Mouse (Mus musculus) intestine, embryonic 16.5 days (tissue): ENCODE results near the gene Taok1. TPM values are rescaled to one million over a fixed set of nuclear protein-coding genes. Genes with fewer than 3 reads are reported as not detected.

Experiments
- ATAC-seq: fragments of 200-750 bp; cut with Nextera tagmentation; 2 replicates; pipeline ENCODE4 v1.8.0; 2017; ENCODE audit warnings: moderate TSS enrichment, moderate library complexity
- H3K27ac ChIP-seq: fragments of 300-500 bp; sonication (generic); 2 replicates; pipeline ENCODE4 v1.5.1; 2014; ENCODE audit warnings: mild to moderate bottlenecking, low read length
- H3K27me3 ChIP-seq: fragments of 300-500 bp; sonication (generic); replicated peaks from 2 replicates; pipeline ENCODE4 v1.6.1; 2014; ENCODE audit warnings: low read length, control low read depth, mixed read lengths; ENCODE audit not compliant: control insufficient read depth, insufficient read depth
- H3K36me3 ChIP-seq: fragments of 300-500 bp; sonication (generic); 2 replicates; pipeline ENCODE4 v1.6.1; 2014; ENCODE audit warnings: low read length, control low read depth; ENCODE audit not compliant: control insufficient read depth, insufficient read depth
- H3K4me1 ChIP-seq: fragments of 300-500 bp; sonication (generic); 2 replicates; pipeline ENCODE4 v1.6.1; 2014; ENCODE audit warnings: low read length, control low read depth, mixed read lengths; ENCODE audit not compliant: control insufficient read depth, insufficient read depth
- H3K4me2 ChIP-seq: fragments of 300-500 bp; sonication (generic); 2 replicates; pipeline ENCODE4 v1.6.1; 2014; ENCODE audit warnings: low read depth, low read length, control low read depth
- H3K4me3 ChIP-seq: fragments of 300-500 bp; sonication (generic); 2 replicates; pipeline ENCODE4 v1.5.1; 2014; ENCODE audit warnings: mild to moderate bottlenecking, low read length
- H3K9ac ChIP-seq: fragments of 300-500 bp; sonication (generic); 2 replicates; pipeline ENCODE4 v1.6.1; 2014; ENCODE audit warnings: low read depth, low read length
- H3K9me3 ChIP-seq: fragments of 300-500 bp; sonication (generic); 2 replicates; pipeline ENCODE4 v1.6.1; 2016; ENCODE audit warnings: low read length, control low read depth; ENCODE audit not compliant: control insufficient read depth
- WGBS: fragments of 180-500 bp; shearing (Covaris S2); extraction: QIAGEN DNeasy Blood & Tissue Kit; methylation state at CpG from one replicate; pipeline ENCODE4 v1.1.7; 2014; 5-methylcytosine and 5-hydroxymethylcytosine counted together
- polyA plus RNA-seq: library from polyadenylated mRNA; unstranded; fragments of >200 nt; fragmentation: Nextera tagmentation; extraction: Ambion mirVana; gene quantifications from 2 replicates; pipeline ENCODE4 v1.2.1, GENCODE M21; 2015

The Taok1 gene
- polyA plus RNA-seq, 1 experiment from 2014 or later = 9.2 TPM

DNA sequence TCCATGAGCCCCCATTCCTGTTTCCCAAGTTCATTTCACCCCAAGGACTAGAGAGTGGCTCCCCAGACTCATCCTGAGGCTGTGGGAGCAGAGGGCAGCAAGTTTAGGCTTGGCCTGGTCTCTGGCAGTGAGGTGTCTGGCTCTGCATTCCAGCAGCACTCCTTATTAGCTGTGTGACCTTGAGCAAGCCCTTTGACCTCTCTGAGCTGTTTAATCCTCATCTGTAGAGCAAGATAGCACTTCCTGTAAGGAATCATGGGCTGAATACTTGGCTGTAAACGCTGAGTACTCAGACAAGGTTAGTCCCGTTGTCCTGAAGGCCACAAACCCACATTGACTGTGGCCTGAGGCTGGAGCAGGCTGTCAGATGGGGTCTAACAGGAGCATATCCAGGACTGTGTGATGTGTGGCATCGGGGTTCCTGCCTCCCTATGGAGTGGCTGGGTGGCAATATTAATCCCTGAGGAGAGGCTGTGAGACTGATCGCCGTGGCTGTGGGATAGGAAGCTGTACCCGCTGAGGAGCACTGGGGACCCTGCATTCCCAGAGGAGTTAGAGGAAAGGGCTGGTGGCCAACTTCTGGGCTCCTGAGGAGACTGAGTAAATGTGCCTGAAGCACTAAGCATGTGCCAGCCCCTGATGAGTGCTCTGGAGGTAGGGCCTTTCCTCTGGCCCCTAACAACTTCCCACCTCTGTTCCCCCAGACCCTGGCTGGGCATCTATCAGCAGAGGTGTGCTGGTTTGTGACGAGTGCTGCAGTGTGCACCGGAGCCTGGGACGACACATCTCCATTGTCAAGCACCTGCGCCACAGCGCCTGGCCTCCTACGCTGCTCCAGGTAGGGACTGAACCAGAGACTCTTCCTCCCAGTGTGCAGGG lies 109.1 kb downstream of the Taok1 start:
- ATAC-seq = no peak
- 71% methylated on average over 12 of the region's 12 CpGs for WGBS
- peaks cover 52% of the 10 kb centered on the region for H3K4me1 ChIP-seq
- no peaks in the 10 kb centered on the region for H3K9me3 ChIP-seq
- H3K27ac ChIP-seq = peak overlapping the region; percentile 62
- H3K36me3 ChIP-seq = peaks cover 12% of the 10 kb centered on the region
- peak overlapping the region; percentile 16 for H3K9ac ChIP-seq
- H3K4me2 ChIP-seq = no peak overlapping the region
- H3K27me3 ChIP-seq = no peaks in the 10 kb centered on the region
- H3K4me3 ChIP-seq = no peak overlapping the region

DNA sequence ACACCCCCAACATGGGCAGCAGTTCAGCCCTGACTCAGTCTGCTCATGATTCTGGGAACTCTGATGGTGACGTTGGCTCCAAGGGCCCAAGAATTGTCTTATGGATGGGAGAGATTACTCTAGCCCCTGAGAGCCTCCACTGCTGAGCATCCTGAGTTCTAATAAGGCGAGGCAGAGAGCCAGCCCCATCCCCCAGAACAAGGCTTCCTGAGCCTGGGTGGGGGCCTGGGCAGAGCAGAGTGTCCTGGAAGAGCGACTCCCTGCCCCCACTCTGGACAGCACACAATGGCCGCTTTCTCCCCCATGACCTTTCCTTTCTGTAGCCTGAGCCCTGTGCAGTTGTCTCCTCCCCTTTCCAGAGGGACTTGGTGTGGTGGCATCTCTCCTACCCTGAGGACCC lies 109.8 kb downstream of the Taok1 start:
- peaks cover 6% of the 10 kb centered on the region; the same call in 1 of the 2 replicates for H3K36me3 ChIP-seq
- no peaks in the 10 kb centered on the region for H3K27me3 ChIP-seq
- H3K4me1 ChIP-seq = peaks cover 47% of the 10 kb centered on the region
- ATAC-seq = no peak
- H3K4me2 ChIP-seq = no peak overlapping the region
- no peaks in the 10 kb centered on the region for H3K9me3 ChIP-seq
- H3K4me3 ChIP-seq = no peak overlapping the region
- H3K27ac ChIP-seq = peak overlapping the region; percentile 62
- H3K9ac ChIP-seq = peak overlapping the region; percentile 16; the same call in 1 of the 2 replicates
- 66% methylated on average over 4 of the region's 4 CpGs for WGBS

- Histone ChIP-seq H3K36me3 (peaks cover 6% of the 10 kb centered on the region; the same call in 1 of the 2 replicates), H3K4me1 (peaks cover 48% of the 10 kb centered on the region), H3K9me3 (no peaks in the 10 kb centered on the region), H3K4me3 (no peak overlapping the region), H3K4me2 (no peak overlapping the region), H3K27ac (peak overlapping the region; percentile 65), H3K9ac (0 out of 2 replicates have a peak overlapping the region, but pooled peaks have one; percentile 12), H3K27me3 (no peaks in the 10 kb centered on the region)
- no peak for ATAC-seq
- WGBS = 32% methylated on average over 6 of the region's 6 CpGs
These were observed 110.3 kb downstream of the Taok1 start for GRCm38 (mm10) chr11:77497341-77497756.

DNA sequence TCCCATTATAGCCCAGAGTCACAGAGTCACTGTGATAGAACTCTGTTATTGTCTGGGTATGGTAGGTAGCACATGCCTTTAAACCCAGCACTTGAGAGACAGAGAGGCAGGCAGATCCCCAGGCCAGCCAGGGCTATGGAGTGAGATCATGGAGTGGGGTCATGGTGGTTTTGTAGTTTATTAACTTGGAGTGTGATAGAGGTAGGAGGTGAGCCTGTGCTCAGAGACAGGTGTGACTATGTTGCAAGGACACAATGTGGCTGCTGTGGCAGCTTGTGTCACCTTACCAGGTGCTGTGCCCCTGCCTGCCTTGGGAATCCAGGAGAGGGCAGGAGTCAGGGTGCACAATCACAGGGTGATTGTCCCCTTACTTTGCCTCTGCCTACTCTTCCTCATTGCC lies 112.1 kb downstream of the Taok1 start:
- H3K9me3 ChIP-seq = no peaks in the 10 kb centered on the region
- H3K4me3 ChIP-seq = no peak overlapping the region
- H3K4me2 ChIP-seq = peak overlapping the region; percentile 63
- H3K27ac ChIP-seq = peak overlapping the region; percentile 64
- 0 out of 2 replicates have a peak, but pooled peaks cover 6% of the 10 kb centered on the region for H3K36me3 ChIP-seq
- no peaks in the 10 kb centered on the region for H3K27me3 ChIP-seq
- peaks cover 61% of the 10 kb centered on the region for H3K4me1 ChIP-seq
- peak; percentile 7 for ATAC-seq
- H3K9ac ChIP-seq = 0 out of 2 replicates have a peak overlapping the region, but pooled peaks have one; percentile 33

- H3K4me3 ChIP-seq = peak overlapping the region; percentile 98
- 59% methylated on average over 6 of the region's 6 CpGs for WGBS
- H3K9ac ChIP-seq = peak overlapping the region; percentile 93
These were observed 112.8 kb downstream of the Taok1 start for GRCm38 (mm10) chr11:77494782-77495181.

GRCm38 (mm10) chr11:77494344-77494676 lies 113.3 kb downstream of the Taok1 start:
- no peaks in the 10 kb centered on the region for H3K9me3 ChIP-seq
- H3K27ac ChIP-seq = peak overlapping the region; percentile 92
- peaks cover 67% of the 10 kb centered on the region for H3K4me1 ChIP-seq
- 20% methylated on average over 4 of the region's 4 CpGs for WGBS
- H3K9ac ChIP-seq = peak overlapping the region; percentile 93
- 0 out of 2 replicates have a peak, but pooled peaks cover 1% of the 10 kb centered on the region for H3K36me3 ChIP-seq
- ATAC-seq = no peak
- H3K27me3 ChIP-seq = no peaks in the 10 kb centered on the region
- peak overlapping the region; percentile 98 for H3K4me3 ChIP-seq
- H3K4me2 ChIP-seq = peak overlapping the region; percentile 63

More at GRCm38 (mm10) chr11:77494782-77495181, 112.8 kb downstream of the Taok1 start:
- Histone ChIP-seq H3K4me2 (peak overlapping the region; percentile 63), H3K27ac (peak overlapping the region; percentile 64), H3K4me1 (peaks cover 67% of the 10 kb centered on the region), H3K27me3 (no peaks in the 10 kb centered on the region), H3K9me3 (no peaks in the 10 kb centered on the region), H3K36me3 (0 out of 2 replicates have a peak, but pooled peaks cover 3% of the 10 kb centered on the region)
- no peak for ATAC-seq

GRCm38 (mm10) chr11:77493512-77494343 lies 113.9 kb downstream of the Taok1 start, which contains the start of gene Git1:
Gene Git1 (plus strand): TSS chr11:77493562.
- Histone ChIP-seq H3K4me3 (peak within 1 kb of the TSS; percentile 98), H3K9me3 (no peaks in the 10 kb centered on the region), H3K4me2 (peak within 1 kb of the TSS; percentile 93), H3K36me3 (no peaks in the 10 kb centered on the region), H3K27me3 (no peaks in the 10 kb centered on the region), H3K4me1 (peaks cover 72% of the 10 kb centered on the region), H3K9ac (peak within 1 kb of the TSS; percentile 93), H3K27ac (peak within 1 kb of the TSS; percentile 92)
- WGBS = 1% methylated on average over 74 of the region's 74 CpGs
- 0 out of 2 replicates have a peak, but pooled peaks have one; percentile 2 for ATAC-seq

GRCm38 (mm10) chr11:77492911-77493332 lies 114.7 kb downstream of the Taok1 start:
- Histone ChIP-seq H3K9ac (peak overlapping the region; percentile 93), H3K4me1 (peaks cover 67% of the 10 kb centered on the region), H3K27ac (peak overlapping the region; percentile 92), H3K9me3 (no peaks in the 10 kb centered on the region), H3K36me3 (no peaks in the 10 kb centered on the region), H3K4me2 (peak overlapping the region; percentile 93), H3K4me3 (peak overlapping the region; percentile 98), H3K27me3 (no peaks in the 10 kb centered on the region)
- WGBS = under 1% methylated on average over 32 of the region's 32 CpGs
- ATAC-seq = peak; percentile 78
